Mouse (Mus musculus) forebrain, embryonic 16.5 days (tissue): ENCODE measurements around the gene Col20a1. TPM values are rescaled to one million over a fixed set of nuclear protein-coding genes. Genes with fewer than 3 reads are reported as not detected.
A peak's percentile ranks its signal among the peaks of the same experiment; 100 is the strongest.

Source experiments
- ATAC-seq: fragments of 200-750 bp; cut with Nextera tagmentation; 2 replicates; pipeline ENCODE4 v1.8.0; 2017; ENCODE audit warnings: mild to moderate bottlenecking, moderate library complexity
- H3K27ac ChIP-seq: fragments of 300-500 bp; sonication (generic); 2 replicates; pipeline ENCODE4 v1.5.1; 2014; ENCODE audit warnings: low read length, control low read depth
- H3K27me3 ChIP-seq: fragments of 300-500 bp; sonication (generic); replicated peaks from 2 replicates; pipeline ENCODE4 v1.6.1; 2014; ENCODE audit warnings: low read length; ENCODE audit not compliant: control insufficient read depth, insufficient read depth
- H3K36me3 ChIP-seq: fragments of 300-500 bp; sonication (generic); 2 replicates; pipeline ENCODE4 v1.6.1; 2014; ENCODE audit not compliant: control insufficient read depth, insufficient read depth
- H3K4me1 ChIP-seq: fragments of 300-500 bp; sonication (generic); replicated peaks from 2 replicates; pipeline ENCODE4 v1.6.1; 2014; ENCODE audit warnings: low read length; ENCODE audit not compliant: control insufficient read depth, insufficient read depth
- H3K4me2 ChIP-seq: fragments of 300-500 bp; sonication (generic); 2 replicates; pipeline ENCODE4 v1.6.1; 2014; ENCODE audit warnings: mild to moderate bottlenecking, low read length, control low read depth
- H3K4me3 ChIP-seq: fragments of 300-500 bp; sonication (generic); replicated peaks from 2 replicates; pipeline ENCODE4 v1.5.1; 2014; ENCODE audit warnings: mild to moderate bottlenecking, low read length, control low read depth
- H3K9ac ChIP-seq: fragments of 300-500 bp; sonication (generic); replicated peaks from 2 replicates; pipeline ENCODE4 v1.6.1; 2014; ENCODE audit warnings: low read depth, low read length, control low read depth
- H3K9me3 ChIP-seq: fragments of 300-500 bp; sonication (generic); 2 replicates; pipeline ENCODE4 v1.6.1; 2016; ENCODE audit warnings: low read length; ENCODE audit not compliant: control insufficient read depth
- WGBS: fragments of 180-500 bp; shearing (Covaris S2); extraction: QIAGEN DNeasy Blood & Tissue Kit; methylation state at CpG from one replicate; pipeline ENCODE4 v1.1.7; 2014; 5-methylcytosine and 5-hydroxymethylcytosine counted together
- polyA plus RNA-seq: library from polyadenylated mRNA; unstranded; fragments of >200 nt; fragmentation: Nextera tagmentation; extraction: Ambion mirVana; gene quantifications from 2 replicates; pipeline ENCODE4 v1.2.1, GENCODE M21; 2015

Col20a1 gene
- polyA plus RNA-seq, 1 experiment from 2014 or later: 0.13 TPM

GRCm38 (mm10) chr2:181032407-181032806, 46.1 kb downstream of the Col20a1 start:
- Histone ChIP-seq H3K4me1 (no peaks in the 10 kb centered on the region), H3K4me2 (no peak overlapping the region), H3K4me3 (no peak overlapping the region), H3K36me3 (no peaks in the 10 kb centered on the region), H3K9me3 (no peaks in the 10 kb centered on the region), H3K27ac (no peak overlapping the region), H3K27me3 (0 out of 2 replicates have a peak, but pooled peaks cover 3% of the 10 kb centered on the region), H3K9ac (no peak overlapping the region)
- 0 out of 2 replicates have a peak, but pooled peaks have one; percentile 47 for ATAC-seq
- WGBS: 59% methylated on average over 5 of the region's 5 CpGs

- WGBS: 63% methylated on average over 6 of the region's 6 CpGs
- no peak for ATAC-seq
- H3K27me3 ChIP-seq: 0 out of 2 replicates have a peak, but pooled peaks cover 3% of the 10 kb centered on the region
- no peak overlapping the region for H3K27ac ChIP-seq
- H3K4me2 ChIP-seq: no peak overlapping the region
- H3K9ac ChIP-seq: no peak overlapping the region
- H3K4me3 ChIP-seq: no peak overlapping the region
- H3K9me3 ChIP-seq: no peaks in the 10 kb centered on the region
- no peaks in the 10 kb centered on the region for H3K36me3 ChIP-seq
- H3K4me1 ChIP-seq: peaks cover 3% of the 10 kb centered on the region; the same call in 1 of the 2 replicates
Observed at GRCm38 (mm10) chr2:181033310-181033709, 47.0 kb downstream of the Col20a1 start.

GRCm38 (mm10) chr2:181035186-181035585, 48.9 kb downstream of the Col20a1 start:
- peaks cover 14% of the 10 kb centered on the region for H3K4me1 ChIP-seq
- no peak overlapping the region for H3K9ac ChIP-seq
- 93% methylated on average over 7 of the region's 7 CpGs for WGBS
- ATAC-seq: no peak
- H3K4me2 ChIP-seq: no peak overlapping the region
- H3K4me3 ChIP-seq: no peak overlapping the region
- no peaks in the 10 kb centered on the region for H3K9me3 ChIP-seq
- H3K27ac ChIP-seq: no peak overlapping the region
- no peaks in the 10 kb centered on the region for H3K36me3 ChIP-seq
- peaks cover 11% of the 10 kb centered on the region for H3K27me3 ChIP-seq

- ATAC-seq: no peak
- Histone ChIP-seq H3K36me3 (no peaks in the 10 kb centered on the region), H3K9ac (no peak overlapping the region), H3K27ac (no peak overlapping the region), H3K4me3 (no peak overlapping the region), H3K27me3 (peaks cover 17% of the 10 kb centered on the region), H3K4me2 (no peak overlapping the region), H3K4me1 (peaks cover 14% of the 10 kb centered on the region), H3K9me3 (no peaks in the 10 kb centered on the region)
- 84% methylated on average over 6 of the region's 6 CpGs for WGBS
Observed at GRCm38 (mm10) chr2:181036561-181036960, 50.2 kb downstream of the Col20a1 start.

GRCm38 (mm10) chr2:181038644-181039355, 52.5 kb downstream of the Col20a1 start:
- ATAC-seq: peak; percentile 67
- WGBS: under 1% methylated on average over 52 of the region's 63 CpGs
- Histone ChIP-seq H3K4me2 (peak overlapping the region; percentile 98), H3K4me3 (peak overlapping the region; percentile 67), H3K4me1 (peaks cover 29% of the 10 kb centered on the region), H3K27me3 (peaks cover 17% of the 10 kb centered on the region), H3K9ac (peak overlapping the region; percentile 70), H3K27ac (no peak overlapping the region), H3K9me3 (no peaks in the 10 kb centered on the region), H3K36me3 (no peaks in the 10 kb centered on the region)

GRCm38 (mm10) chr2:181039356-181039680, 53.0 kb downstream of the Col20a1 start:
- Histone ChIP-seq H3K9me3 (no peaks in the 10 kb centered on the region), H3K4me3 (peak overlapping the region; percentile 67), H3K27me3 (peaks cover 17% of the 10 kb centered on the region), H3K36me3 (no peaks in the 10 kb centered on the region), H3K4me1 (peaks cover 33% of the 10 kb centered on the region), H3K9ac (peak overlapping the region; percentile 70), H3K27ac (no peak overlapping the region), H3K4me2 (peak overlapping the region; percentile 98)
- WGBS: under 1% methylated on average over 16 of the region's 16 CpGs
- ATAC-seq: no peak

GRCm38 (mm10) chr2:181041941-181042340, 55.6 kb downstream of the Col20a1 start:
- peaks cover 13% of the 10 kb centered on the region for H3K27me3 ChIP-seq
- WGBS: 3% methylated on average over 7 of the region's 7 CpGs
- no peak overlapping the region for H3K4me2 ChIP-seq
- H3K4me3 ChIP-seq: no peak overlapping the region
- H3K9ac ChIP-seq: no peak overlapping the region
- no peaks in the 10 kb centered on the region for H3K9me3 ChIP-seq
- no peaks in the 10 kb centered on the region for H3K36me3 ChIP-seq
- peaks cover 33% of the 10 kb centered on the region for H3K4me1 ChIP-seq
- ATAC-seq: no peak
- no peak overlapping the region for H3K27ac ChIP-seq

- no peak overlapping the region for H3K9ac ChIP-seq
- no peak for ATAC-seq
- H3K36me3 ChIP-seq: no peaks in the 10 kb centered on the region
- H3K4me3 ChIP-seq: no peak overlapping the region
- H3K9me3 ChIP-seq: no peaks in the 10 kb centered on the region
- H3K27ac ChIP-seq: no peak overlapping the region
- H3K4me2 ChIP-seq: no peak overlapping the region
- H3K27me3 ChIP-seq: peaks cover 13% of the 10 kb centered on the region
- peaks cover 33% of the 10 kb centered on the region for H3K4me1 ChIP-seq
Observed at GRCm38 (mm10) chr2:181042376-181042775, 56.0 kb downstream of the Col20a1 start.

GRCm38 (mm10) chr2:181043437-181043836, 57.1 kb downstream of the Col20a1 start, which contains the start of gene Chrna4:
Chrna4 (minus strand) TSS chr2:181043546.
- H3K9ac ChIP-seq: no peak within 1 kb of the TSS
- peaks cover 13% of the 10 kb centered on the region for H3K27me3 ChIP-seq
- ATAC-seq: no peak
- no peak within 1 kb of the TSS for H3K27ac ChIP-seq
- no peaks in the 10 kb centered on the region for H3K36me3 ChIP-seq
- H3K4me3 ChIP-seq: no peak within 1 kb of the TSS
- no peaks in the 10 kb centered on the region for H3K9me3 ChIP-seq
- H3K4me1 ChIP-seq: peaks cover 30% of the 10 kb centered on the region
- 29% methylated on average over 3 of the region's 3 CpGs for WGBS
- no peak within 1 kb of the TSS for H3K4me2 ChIP-seq
